Mouse (Mus musculus): ENCODE data around the gene Iqgap2. TPM values are rescaled to one million over a fixed set of nuclear protein-coding genes. Genes with fewer than 3 reads are reported as not detected.
A peak's percentile ranks its signal among the peaks of the same experiment; 100 is the strongest.

The Iqgap2 gene
- polyA plus RNA-seq, 1 experiment from 2014 or later = 4.3 TPM

- H3K4me1 ChIP-seq (replicated peaks) = 0 out of 2 replicates have a peak, but pooled peaks cover 2% of the 10 kb centered on the region
- H3K4me3 ChIP-seq = no peak overlapping the region
- WGBS = 82% methylated on average over 10 of the region's 10 CpGs
- H3K9ac ChIP-seq = no peak overlapping the region
- no peak overlapping the region for H3K4me2 ChIP-seq
- H3K9me3 ChIP-seq = no peaks in the 10 kb centered on the region
- H3K36me3 ChIP-seq = no peaks in the 10 kb centered on the region
- H3K27ac ChIP-seq (replicated peaks) = no peak overlapping the region
- no peaks in the 10 kb centered on the region for H3K27me3 ChIP-seq
- ATAC-seq (ENCODE audit: low FRiP score, low read depth) = no peak
Observed at GRCm38 (mm10) chr13:95788631-95789376, 102.9 kb downstream of the Iqgap2 start.

- H3K36me3 ChIP-seq = no peaks in the 10 kb centered on the region
- H3K4me2 ChIP-seq = no peak overlapping the region
- 49% methylated on average over 2 of the region's 2 CpGs for WGBS
- no peak overlapping the region for H3K9ac ChIP-seq
- H3K4me3 ChIP-seq = no peak overlapping the region
- ATAC-seq (ENCODE audit: low FRiP score, low read depth) = no peak
- no peak overlapping the region for H3K27ac ChIP-seq (replicated peaks)
- no peaks in the 10 kb centered on the region; the same call in 1 of the 2 replicates for H3K4me1 ChIP-seq (replicated peaks)
- H3K27me3 ChIP-seq = no peaks in the 10 kb centered on the region
- H3K9me3 ChIP-seq = no peaks in the 10 kb centered on the region
Observed at GRCm38 (mm10) chr13:95782969-95783332, 108.8 kb downstream of the Iqgap2 start.

DNA sequence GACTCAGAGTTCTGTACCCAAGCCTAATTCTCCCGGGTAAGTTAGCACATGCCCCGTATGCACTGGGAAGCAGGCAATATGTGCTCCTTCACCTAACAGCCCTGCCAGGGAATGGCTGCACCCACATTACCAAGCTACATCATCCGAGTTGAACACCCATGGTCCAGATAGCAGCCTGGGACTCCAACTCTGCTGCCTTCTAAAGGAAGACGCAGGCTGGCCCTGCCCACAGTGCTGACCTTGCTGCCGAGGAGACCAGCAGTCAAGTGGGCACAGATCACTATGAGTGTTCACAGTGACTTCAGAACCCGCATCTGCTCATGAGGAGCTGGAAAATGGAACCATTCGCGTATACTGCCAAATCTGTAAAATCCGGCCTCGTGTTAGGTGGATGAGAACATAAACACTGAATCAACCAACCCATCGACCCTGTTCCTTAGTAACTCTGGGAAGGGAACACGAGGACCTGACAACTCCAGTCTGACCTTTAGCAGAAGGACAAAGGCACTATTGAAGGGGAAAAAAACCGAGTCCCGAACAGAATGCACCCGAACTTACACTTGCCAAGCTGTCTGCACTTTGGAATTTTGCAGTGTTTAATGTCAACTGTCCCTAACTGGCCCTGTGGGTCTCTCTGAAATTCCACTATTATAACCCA is 109.3 kb downstream of the Iqgap2 start:
- Histone ChIP-seq H3K36me3 (no peaks in the 10 kb centered on the region), H3K27me3 (no peaks in the 10 kb centered on the region), H3K9ac (no peak overlapping the region), H3K9me3 (no peaks in the 10 kb centered on the region), H3K27ac (replicated peaks) (no peak overlapping the region), H3K4me3 (no peak overlapping the region), H3K4me2 (no peak overlapping the region), H3K4me1 (replicated peaks) (no peaks in the 10 kb centered on the region; the same call in 1 of the 2 replicates)
- ATAC-seq (ENCODE audit: low FRiP score, low read depth) = no peak
- WGBS = 56% methylated on average over 15 of the region's 15 CpGs

DNA sequence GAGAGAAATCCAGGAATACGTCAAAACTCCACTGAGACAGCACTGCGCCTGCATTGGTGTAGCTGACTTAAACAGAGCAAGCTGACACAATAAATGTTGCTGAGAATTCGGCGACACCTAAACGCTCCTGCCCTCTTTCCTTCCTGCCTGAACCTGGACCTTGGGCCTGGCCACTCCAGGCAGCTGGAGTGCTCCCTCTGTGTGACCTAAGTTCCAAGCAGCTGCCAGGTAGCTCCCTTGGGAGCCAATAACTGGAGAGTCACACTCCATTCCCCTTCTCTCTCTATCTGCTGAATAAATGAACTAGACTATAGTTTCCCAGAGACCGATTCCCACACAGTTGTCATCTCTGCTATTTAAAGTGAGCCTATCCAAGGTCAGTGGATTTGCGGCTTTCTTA is 111.7 kb downstream of the Iqgap2 start:
- Histone ChIP-seq H3K4me3 (no peak overlapping the region), H3K4me2 (no peak overlapping the region), H3K36me3 (no peaks in the 10 kb centered on the region), H3K9ac (no peak overlapping the region), H3K27me3 (no peaks in the 10 kb centered on the region), H3K4me1 (replicated peaks) (peaks cover 7% of the 10 kb centered on the region), H3K9me3 (no peaks in the 10 kb centered on the region), H3K27ac (replicated peaks) (no peak overlapping the region)
- no peak for ATAC-seq (ENCODE audit: low FRiP score, low read depth)
- 85% methylated on average over 7 of the region's 7 CpGs for WGBS

- 88% methylated on average over 8 of the region's 8 CpGs for WGBS
- no peak for ATAC-seq (ENCODE audit: low FRiP score, low read depth)
Observed at GRCm38 (mm10) chr13:95779261-95779660, 112.5 kb downstream of the Iqgap2 start.

DNA sequence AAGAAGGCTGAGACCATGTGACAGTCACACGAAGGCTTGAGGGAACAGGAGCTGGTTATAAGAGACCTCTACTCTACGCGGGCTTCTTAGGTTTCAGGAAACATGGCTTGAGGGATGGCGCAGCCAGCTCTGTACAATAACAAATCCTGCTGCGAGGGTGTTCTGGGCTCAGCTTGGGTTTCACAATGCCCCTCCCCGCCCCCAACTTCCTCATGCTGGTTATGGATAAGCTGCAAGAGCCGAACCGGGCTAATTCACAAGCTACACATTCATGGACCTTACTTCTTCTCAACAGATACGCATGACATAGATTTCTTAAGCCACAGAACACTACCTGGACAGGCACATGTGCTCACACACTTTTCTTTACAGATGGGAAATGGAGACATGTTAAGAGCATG is 113.0 kb downstream of the Iqgap2 start:
- no peak overlapping the region for H3K27ac ChIP-seq (replicated peaks)
- 73% methylated on average over 9 of the region's 9 CpGs for WGBS
- peaks cover 11% of the 10 kb centered on the region for H3K4me1 ChIP-seq (replicated peaks)
- H3K27me3 ChIP-seq = no peaks in the 10 kb centered on the region
- H3K4me2 ChIP-seq = no peak overlapping the region
- H3K36me3 ChIP-seq = no peaks in the 10 kb centered on the region
- no peaks in the 10 kb centered on the region for H3K9me3 ChIP-seq
- H3K9ac ChIP-seq = no peak overlapping the region
- ATAC-seq (ENCODE audit: low FRiP score, low read depth) = no peak
- H3K4me3 ChIP-seq = no peak overlapping the region

More at GRCm38 (mm10) chr13:95779261-95779660, 112.5 kb downstream of the Iqgap2 start:
- peaks cover 11% of the 10 kb centered on the region for H3K4me1 ChIP-seq (replicated peaks)
- H3K9me3 ChIP-seq = no peaks in the 10 kb centered on the region
- no peaks in the 10 kb centered on the region for H3K36me3 ChIP-seq
- H3K9ac ChIP-seq = no peak overlapping the region
- H3K4me2 ChIP-seq = no peak overlapping the region
- H3K4me3 ChIP-seq = no peak overlapping the region
- H3K27me3 ChIP-seq = no peaks in the 10 kb centered on the region
- H3K27ac ChIP-seq (replicated peaks) = no peak overlapping the region

DNA sequence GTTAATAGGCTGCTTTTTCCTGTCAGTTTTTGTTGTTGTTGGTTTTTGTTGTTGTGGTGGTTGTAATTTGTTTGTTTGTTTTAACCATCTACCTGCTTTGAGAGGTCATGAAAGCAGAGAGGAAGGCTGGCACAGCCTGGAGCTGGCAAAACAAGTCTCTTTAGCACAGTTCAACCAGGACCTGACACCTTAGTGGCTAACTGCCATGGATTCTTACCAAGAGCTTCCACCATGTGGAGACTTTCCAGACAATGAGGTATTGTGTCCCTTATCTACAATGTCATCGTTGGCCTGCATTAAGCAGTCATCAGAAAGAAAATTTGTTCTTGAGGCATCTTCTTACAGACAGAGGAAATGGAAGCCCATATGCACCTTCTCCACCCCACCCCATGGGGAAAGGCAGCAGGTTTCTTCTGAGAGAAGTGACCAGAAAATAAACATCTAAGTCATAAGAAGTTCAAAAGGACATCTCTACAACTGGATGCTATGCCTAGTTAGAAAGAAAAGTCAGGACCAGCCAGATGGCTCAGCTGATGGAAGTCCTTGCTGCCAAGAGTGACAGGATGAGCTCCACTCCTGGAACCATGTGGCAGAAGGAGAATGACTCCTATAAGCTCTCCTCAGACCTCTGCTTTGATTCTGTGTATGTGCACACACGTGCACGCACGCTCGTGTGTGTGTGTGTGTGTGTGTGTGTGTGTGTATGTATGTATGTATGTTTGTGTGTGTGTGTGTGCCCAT is 113.9 kb downstream of the Iqgap2 start:
- no peak overlapping the region for H3K27ac ChIP-seq (replicated peaks)
- no peak for ATAC-seq (ENCODE audit: low FRiP score, low read depth)
- WGBS = 83% methylated on average over 5 of the region's 5 CpGs

DNA sequence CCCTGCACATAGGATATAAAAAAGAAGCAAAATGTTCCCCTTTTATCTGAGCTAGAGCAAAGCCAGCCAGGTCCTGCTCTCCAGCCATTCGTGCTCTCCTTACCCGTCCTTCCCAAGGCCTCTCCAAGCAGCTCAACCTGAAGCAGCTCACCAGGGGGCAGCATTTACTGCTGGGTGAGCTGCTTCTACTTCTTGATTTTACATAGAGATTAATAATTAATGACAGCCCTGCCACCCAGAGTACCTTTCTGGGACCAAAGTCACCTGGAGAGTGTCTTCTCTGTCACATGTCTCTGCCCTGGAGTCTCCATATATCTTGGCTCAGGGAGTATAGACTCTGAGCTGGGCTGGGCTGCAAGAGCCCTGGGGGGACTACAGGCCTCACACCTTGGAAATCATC is 114.5 kb downstream of the Iqgap2 start:
- H3K4me3 ChIP-seq = no peak overlapping the region
- 32% methylated on average over 2 of the region's 2 CpGs for WGBS
- H3K27me3 ChIP-seq = no peaks in the 10 kb centered on the region
- H3K27ac ChIP-seq (replicated peaks) = no peak overlapping the region
- H3K36me3 ChIP-seq = no peaks in the 10 kb centered on the region
- no peak overlapping the region for H3K9ac ChIP-seq
- ATAC-seq (ENCODE audit: low FRiP score, low read depth) = no peak
- H3K4me1 ChIP-seq (replicated peaks) = peaks cover 11% of the 10 kb centered on the region
- no peaks in the 10 kb centered on the region for H3K9me3 ChIP-seq
- no peak overlapping the region for H3K4me2 ChIP-seq

More for the DNA sequence above, 113.9 kb downstream of the Iqgap2 start:
- no peaks in the 10 kb centered on the region for H3K9me3 ChIP-seq
- peaks cover 11% of the 10 kb centered on the region for H3K4me1 ChIP-seq (replicated peaks)
- H3K4me3 ChIP-seq = no peak overlapping the region
- no peak overlapping the region for H3K9ac ChIP-seq
- H3K27me3 ChIP-seq = no peaks in the 10 kb centered on the region
- H3K4me2 ChIP-seq = no peak overlapping the region
- no peaks in the 10 kb centered on the region for H3K36me3 ChIP-seq

DNA sequence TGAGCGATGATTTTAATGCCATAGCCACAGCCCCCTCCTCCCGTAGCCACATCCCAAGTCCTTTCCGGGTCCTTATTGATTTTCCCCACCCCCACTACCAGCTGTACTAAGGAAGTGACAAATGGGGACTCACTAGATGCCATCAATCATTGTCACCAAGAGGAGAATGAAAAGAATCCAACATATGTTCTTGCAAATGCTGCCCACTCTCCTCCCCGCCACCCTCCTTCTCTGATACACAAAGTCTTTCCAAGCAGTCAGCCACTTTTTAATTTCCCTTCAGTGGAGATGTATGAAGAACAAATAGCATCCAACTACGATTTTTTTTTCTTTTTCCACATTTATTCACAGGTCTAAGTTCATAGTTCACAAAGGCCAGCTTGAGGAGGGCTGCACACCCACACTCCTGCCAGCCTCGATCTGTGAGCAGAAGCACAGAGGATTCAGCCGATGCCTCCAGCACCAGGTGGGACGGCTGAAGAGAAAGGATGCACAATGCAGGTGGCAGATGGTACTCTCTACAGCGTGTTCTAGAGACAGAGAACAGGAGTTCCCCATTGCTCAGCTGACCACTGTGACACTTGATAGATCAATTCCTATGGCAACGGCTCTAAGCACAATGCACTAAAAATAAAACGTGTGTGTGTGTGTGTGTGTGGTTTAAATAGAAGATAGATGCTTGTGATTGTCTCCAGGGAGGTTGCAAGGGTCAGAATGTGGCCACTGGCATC is 116.6 kb downstream of the Iqgap2 start:
- Histone ChIP-seq H3K36me3 (no peaks in the 10 kb centered on the region), H3K4me2 (peak overlapping the region; percentile 17), H3K4me1 (replicated peaks) (peaks cover 11% of the 10 kb centered on the region), H3K9ac (no peak overlapping the region), H3K27ac (replicated peaks) (no peak overlapping the region; the same call in 1 of the 2 replicates), H3K27me3 (no peaks in the 10 kb centered on the region), H3K4me3 (no peak overlapping the region), H3K9me3 (no peaks in the 10 kb centered on the region)
- ATAC-seq (ENCODE audit: low FRiP score, low read depth) = peak; percentile 64; the same call in 1 of the 2 replicates
- 18% methylated on average over 11 of the region's 11 CpGs for WGBS

- H3K27ac ChIP-seq (replicated peaks) = peak overlapping the region; percentile 50; the same call in 1 of the 2 replicates
- no peaks in the 10 kb centered on the region for H3K9me3 ChIP-seq
- peak overlapping the region; percentile 24 for H3K4me2 ChIP-seq
- 8% methylated on average over 9 of the region's 9 CpGs for WGBS
- H3K36me3 ChIP-seq = no peaks in the 10 kb centered on the region
- no peak overlapping the region for H3K4me3 ChIP-seq
- peaks cover 9% of the 10 kb centered on the region for H3K4me1 ChIP-seq (replicated peaks)
- ATAC-seq (ENCODE audit: low FRiP score, low read depth) = peak; percentile 80
- H3K9ac ChIP-seq = no peak overlapping the region
- no peaks in the 10 kb centered on the region for H3K27me3 ChIP-seq
Observed at GRCm38 (mm10) chr13:95765017-95765416, 126.7 kb downstream of the Iqgap2 start.

DNA sequence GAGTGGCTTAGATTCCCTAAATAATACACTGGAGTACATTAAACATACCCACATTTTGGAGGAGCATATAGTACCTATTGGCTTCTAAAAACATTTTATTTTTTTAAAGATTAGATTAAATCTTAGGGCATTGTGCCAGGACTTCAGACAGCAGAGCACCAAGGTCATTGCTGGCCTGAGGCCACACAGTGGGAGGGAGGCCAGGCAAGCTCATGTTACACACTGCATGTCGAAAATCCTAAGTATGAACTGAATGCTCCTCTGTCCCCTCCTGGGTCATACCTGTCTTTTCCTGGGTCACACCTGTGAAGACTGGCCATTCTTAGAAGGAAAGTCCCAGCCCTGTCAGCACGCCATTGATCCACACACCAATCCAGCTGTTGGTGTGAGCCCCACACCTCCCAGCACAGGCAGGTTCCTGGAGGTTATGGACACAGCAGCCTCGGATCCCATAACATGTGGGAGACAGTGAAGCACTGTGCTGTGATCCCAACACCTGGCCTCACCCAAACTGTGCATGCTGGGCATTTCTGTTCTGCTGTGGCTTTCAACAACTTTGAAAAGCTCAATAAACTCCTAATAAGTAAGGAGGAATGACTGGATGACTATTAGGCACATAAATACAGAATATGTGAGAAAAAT is 127.7 kb downstream of the Iqgap2 start:
- no peaks in the 10 kb centered on the region for H3K27me3 ChIP-seq
- H3K9me3 ChIP-seq = no peaks in the 10 kb centered on the region
- no peak overlapping the region for H3K4me3 ChIP-seq
- no peak overlapping the region for H3K4me2 ChIP-seq
- 58% methylated on average over 3 of the region's 3 CpGs for WGBS
- no peak for ATAC-seq (ENCODE audit: low FRiP score, low read depth)
- H3K4me1 ChIP-seq (replicated peaks) = peaks cover 9% of the 10 kb centered on the region
- no peak overlapping the region for H3K9ac ChIP-seq
- no peak overlapping the region for H3K27ac ChIP-seq (replicated peaks)
- no peaks in the 10 kb centered on the region for H3K36me3 ChIP-seq

Data from hindbrain, embryonic 15.5 days (tissue).